Mouse (Mus musculus): Measurements from ENCODE around the gene Hfm1. TPM values are rescaled to one million over a fixed set of nuclear protein-coding genes. Genes with fewer than 3 reads are reported as not detected.

The Hfm1 gene
- not detected in 2 replicates for polyA plus RNA-seq (2012; rRNA removed)

DNA sequence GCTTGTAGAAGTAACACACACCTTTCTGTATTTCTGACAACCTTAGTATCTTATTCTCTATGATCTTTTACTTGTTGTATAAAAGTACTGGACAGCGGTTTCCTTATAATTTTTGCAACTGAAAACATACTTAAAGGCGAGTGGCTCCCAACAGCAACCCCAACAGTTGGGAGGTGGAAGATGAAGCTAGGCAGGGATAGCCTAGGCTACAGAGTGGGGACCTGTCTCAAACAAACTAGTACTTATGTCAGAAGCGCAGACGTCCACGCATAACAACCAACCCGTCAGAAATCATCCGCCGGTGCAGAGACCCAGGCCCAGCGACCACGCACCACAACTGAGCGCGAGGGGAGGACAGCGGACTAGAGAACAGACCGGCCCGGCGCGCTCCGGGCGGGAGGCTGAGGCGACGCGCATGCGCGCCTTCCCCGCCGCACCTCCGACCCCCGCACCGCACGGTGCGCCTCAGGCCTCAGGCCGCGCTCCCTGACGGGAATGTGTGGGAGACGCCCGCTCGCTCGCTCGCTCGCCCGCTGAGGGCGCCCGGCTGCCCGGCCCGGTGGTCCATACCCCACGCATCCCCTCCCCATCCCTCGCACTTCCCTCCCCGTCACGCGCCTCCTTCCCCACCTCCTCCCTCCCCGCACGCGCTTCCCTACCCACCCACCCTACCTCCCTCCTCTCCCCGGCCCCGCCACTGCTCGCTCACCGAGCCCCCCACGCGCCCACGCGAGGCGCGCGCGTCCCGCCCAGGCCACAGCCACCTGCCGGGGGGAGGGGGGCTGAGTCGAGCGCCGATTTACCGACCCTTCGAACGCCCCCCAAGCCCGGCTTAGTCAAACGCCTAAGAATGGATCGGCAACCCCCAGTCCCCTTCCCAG is at the start of gene Hfm1:
Hfm1 (minus strand) TSS at position 834 of the 881 bp plus-strand sequence.
- TF ChIP-seq CTCF (IDR thresholded peaks at IDR 0.05; ENCODE audit: extremely low read depth, insufficient read depth, insufficient read length, insufficient replicate concordance) (no peak), POLR2A (IDR thresholded peaks at IDR 0.05; ENCODE audit: low read depth, low read length) (no peak)
- peaks cover 3% of the 10 kb centered on the region; the same call in 1 of the 2 replicates for H3K27me3 ChIP-seq (ENCODE audit: control insufficient read depth, insufficient read depth, low read length)
- 3% methylated on average over 63 of the region's 76 CpGs for WGBS
- no peaks in the 10 kb centered on the region for H3K36me3 ChIP-seq (ENCODE audit: control insufficient read depth, insufficient read depth, low read length)
- H3K4me3 ChIP-seq (ENCODE audit: extremely low read depth, insufficient read depth, insufficient read length) = peak within 1 kb of the TSS; percentile 56
- peaks cover 3% of the 10 kb centered on the region; the same call in 1 of the 2 replicates for H3K4me1 ChIP-seq (ENCODE audit: control insufficient read depth, insufficient read depth, insufficient read length)
- peak in 1 of 2 experiments; percentile 4 for DNase-seq (ENCODE audit: low read depth in 1 of 2, low spot score in 2 of 2)
- H3K27ac ChIP-seq (ENCODE audit: insufficient read depth, low read length) = no peak within 1 kb of the TSS

DNA sequence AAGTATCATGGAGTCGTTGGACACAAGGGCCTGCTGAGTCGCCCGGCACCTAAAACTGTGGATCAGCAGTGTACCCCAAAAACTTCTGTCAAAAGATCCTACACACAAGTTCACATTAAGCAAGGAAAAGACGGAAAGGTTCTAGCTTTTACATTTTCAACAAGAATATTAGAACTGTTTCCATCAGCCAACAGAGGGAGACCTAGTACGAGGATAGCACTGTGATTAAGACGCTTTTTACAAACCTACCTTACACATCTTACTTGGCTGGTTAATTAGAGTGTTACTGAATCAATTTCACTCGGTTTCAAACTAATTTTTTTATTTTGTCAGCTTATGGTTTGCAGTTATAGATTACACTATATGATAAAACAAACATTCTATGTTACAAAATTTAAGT is 47.8 kb upstream of the Hfm1 start:
- Histone ChIP-seq H3K4me1 (ENCODE audit: control insufficient read depth, insufficient read depth, insufficient read length) (no peaks in the 10 kb centered on the region), H3K27ac (ENCODE audit: insufficient read depth, low read length) (no peak overlapping the region), H3K27me3 (ENCODE audit: control insufficient read depth, insufficient read depth, low read length) (no peaks in the 10 kb centered on the region), H3K4me3 (ENCODE audit: extremely low read depth, insufficient read depth, insufficient read length) (no peak overlapping the region), H3K36me3 (ENCODE audit: control insufficient read depth, insufficient read depth, low read length) (peaks cover 21% of the 10 kb centered on the region)
- 92% methylated on average over 7 of the region's 7 CpGs for WGBS
- TF ChIP-seq POLR2A (IDR thresholded peaks at IDR 0.05; ENCODE audit: low read depth, low read length) = no peak
- TF ChIP-seq CTCF (IDR thresholded peaks at IDR 0.05; ENCODE audit: extremely low read depth, insufficient read depth, insufficient read length, insufficient replicate concordance) = no peak
- DNase-seq (ENCODE audit: low read depth in 1 of 2, low spot score in 2 of 2) = no peak

DNA sequence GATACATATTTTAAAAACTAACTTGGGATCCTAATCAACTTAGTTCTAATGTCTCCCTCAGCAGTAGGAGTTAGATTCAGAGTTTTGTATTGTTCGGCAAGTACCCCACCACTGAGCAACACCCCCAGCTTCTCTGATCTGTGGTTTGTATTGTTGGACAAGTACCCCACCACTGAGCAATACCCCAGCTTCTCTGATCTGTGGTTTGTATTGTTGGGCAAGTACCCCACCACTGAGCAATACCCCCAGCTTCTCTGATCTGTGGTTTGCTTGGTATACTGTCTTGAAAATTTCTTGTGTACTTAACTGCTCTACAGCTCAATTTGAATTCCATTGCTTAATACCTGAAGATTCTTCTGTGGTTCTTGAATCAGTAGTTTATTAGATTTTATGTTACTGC is 41.5 kb upstream of the Hfm1 start:
- Histone ChIP-seq H3K4me3 (ENCODE audit: extremely low read depth, insufficient read depth, insufficient read length) (no peak overlapping the region), H3K4me1 (ENCODE audit: control insufficient read depth, insufficient read depth, insufficient read length) (peaks cover 3% of the 10 kb centered on the region), H3K27me3 (ENCODE audit: control insufficient read depth, insufficient read depth, low read length) (no peaks in the 10 kb centered on the region), H3K27ac (ENCODE audit: insufficient read depth, low read length) (no peak overlapping the region), H3K36me3 (ENCODE audit: control insufficient read depth, insufficient read depth, low read length) (peaks cover 5% of the 10 kb centered on the region; the same call in 1 of the 2 replicates)
- no peak for DNase-seq (ENCODE audit: low read depth in 1 of 2, low spot score in 2 of 2)
- TF ChIP-seq POLR2A (IDR thresholded peaks at IDR 0.05; ENCODE audit: low read depth, low read length) = no peak
- TF ChIP-seq CTCF (IDR thresholded peaks at IDR 0.05; ENCODE audit: extremely low read depth, insufficient read depth, insufficient read length, insufficient replicate concordance) = no peak
- WGBS = 88% methylated on average over 1 of the region's 1 CpGs

DNA sequence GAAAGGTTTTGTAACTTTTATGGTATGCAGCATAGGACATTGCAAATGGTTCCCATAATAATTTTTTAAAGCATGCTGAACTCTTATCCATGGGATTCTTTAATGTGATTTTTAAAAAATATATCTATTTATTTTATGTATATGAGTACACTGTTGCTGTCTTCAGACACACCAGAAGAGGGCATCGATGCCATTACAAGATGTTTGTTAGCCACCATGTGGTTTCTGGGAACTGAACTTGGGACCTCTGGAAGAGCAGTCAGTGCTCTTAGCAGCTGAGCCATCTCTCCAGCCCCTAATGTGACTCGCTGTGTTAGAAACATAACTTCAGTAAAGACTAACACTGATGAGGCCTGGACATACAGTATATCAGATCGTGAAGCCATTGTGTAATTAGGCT is 40.3 kb upstream of the Hfm1 start:
- 91% methylated on average over 3 of the region's 3 CpGs for WGBS
- Histone ChIP-seq H3K27me3 (ENCODE audit: control insufficient read depth, insufficient read depth, low read length) (no peaks in the 10 kb centered on the region), H3K4me3 (ENCODE audit: extremely low read depth, insufficient read depth, insufficient read length) (no peak overlapping the region), H3K36me3 (ENCODE audit: control insufficient read depth, insufficient read depth, low read length) (peaks cover 4% of the 10 kb centered on the region; the same call in 1 of the 2 replicates), H3K27ac (ENCODE audit: insufficient read depth, low read length) (no peak overlapping the region), H3K4me1 (ENCODE audit: control insufficient read depth, insufficient read depth, insufficient read length) (peaks cover 3% of the 10 kb centered on the region)
- DNase-seq (ENCODE audit: low read depth in 1 of 2, low spot score in 2 of 2) = no peak
- TF ChIP-seq POLR2A (IDR thresholded peaks at IDR 0.05; ENCODE audit: low read depth, low read length) (no peak), CTCF (IDR thresholded peaks at IDR 0.05; ENCODE audit: extremely low read depth, insufficient read depth, insufficient read length, insufficient replicate concordance) (no peak)

DNA sequence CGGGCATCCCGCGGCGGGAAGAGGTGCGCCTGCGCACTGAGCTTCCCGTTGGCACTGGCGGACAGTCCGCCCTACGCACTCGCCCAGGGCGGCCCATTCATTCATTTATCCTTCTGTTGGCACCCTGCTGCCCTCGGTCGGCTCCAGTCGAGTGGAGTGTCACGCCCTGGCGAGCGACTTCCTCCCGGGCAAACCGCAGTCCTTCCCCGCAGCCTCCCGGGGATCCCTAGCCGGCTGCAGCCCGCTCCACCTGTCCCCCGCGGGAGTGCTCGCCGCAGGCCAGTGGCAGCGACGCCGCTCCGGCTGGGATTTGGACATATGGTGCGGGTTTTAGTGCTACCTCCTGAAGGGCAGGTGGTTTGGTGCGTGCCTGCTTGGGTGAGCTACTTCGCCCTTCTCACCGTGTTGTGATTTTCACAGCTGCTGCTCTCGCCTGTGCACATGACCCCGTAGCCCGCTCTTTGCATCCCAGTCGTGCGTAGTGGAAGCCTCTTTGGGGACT is 38.4 kb upstream of the Hfm1 start:
- DNase-seq (ENCODE audit: low read depth in 1 of 2, low spot score in 2 of 2) = peak in 1 of 2 experiments; percentile 22
- Histone ChIP-seq H3K27ac (ENCODE audit: insufficient read depth, low read length) (peak overlapping the region; percentile 55), H3K4me1 (ENCODE audit: control insufficient read depth, insufficient read depth, insufficient read length) (peaks cover 3% of the 10 kb centered on the region)

DNA sequence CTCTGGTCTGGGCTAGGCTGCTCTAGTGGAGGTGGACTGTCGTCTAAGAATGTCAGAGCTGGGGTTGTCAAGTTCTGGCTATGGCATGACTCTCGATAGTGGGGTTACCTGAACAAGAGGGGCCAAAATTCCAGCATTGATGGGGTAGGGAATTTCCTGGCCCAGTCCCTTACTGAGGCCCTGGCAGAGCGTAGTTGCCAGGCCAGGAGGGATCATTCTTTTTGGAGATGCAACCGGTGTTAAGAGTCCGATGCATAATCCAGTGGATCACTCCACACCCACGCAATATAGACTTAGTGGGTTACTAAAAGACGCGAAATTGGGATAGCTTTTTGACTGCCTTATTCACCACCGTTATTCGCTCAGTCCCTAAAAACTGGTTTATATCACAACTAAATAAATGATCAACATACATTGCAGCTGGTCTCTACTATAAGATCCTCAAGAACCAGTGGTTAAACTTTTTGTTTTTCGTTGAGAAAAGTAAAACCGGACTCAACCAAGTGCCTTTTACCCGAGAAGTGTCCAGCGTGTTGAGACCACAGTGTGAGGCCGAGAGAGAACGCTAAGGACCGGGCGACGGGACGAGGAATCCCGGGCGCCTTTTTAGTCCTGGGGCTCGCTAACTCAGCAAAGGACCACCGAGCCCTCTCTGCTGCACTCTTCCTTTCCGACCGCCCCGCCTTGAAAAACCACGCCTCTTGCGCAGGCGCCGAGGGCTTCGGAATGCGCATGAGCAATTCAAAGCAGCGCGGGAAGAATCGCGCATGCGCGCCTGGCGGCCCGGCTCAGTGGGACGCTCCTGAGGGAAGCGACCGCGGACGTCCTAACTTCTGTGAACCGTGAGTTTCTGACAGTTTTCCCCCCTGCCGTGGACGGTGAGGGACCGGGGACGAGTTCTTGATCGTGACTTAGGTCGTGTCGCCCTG is 37.7 kb upstream of the Hfm1 start, which contains the start of gene Cdc7:
Cdc7 (plus strand) TSS at position 739 of the 929 bp plus-strand sequence.
- Histone ChIP-seq H3K27me3 (ENCODE audit: control insufficient read depth, insufficient read depth, low read length) (no peaks in the 10 kb centered on the region), H3K36me3 (ENCODE audit: control insufficient read depth, insufficient read depth, low read length) (no peaks in the 10 kb centered on the region), H3K27ac (ENCODE audit: insufficient read depth, low read length) (peak within 1 kb of the TSS; percentile 55), H3K4me1 (ENCODE audit: control insufficient read depth, insufficient read depth, insufficient read length) (peaks cover 3% of the 10 kb centered on the region), H3K4me3 (ENCODE audit: extremely low read depth, insufficient read depth, insufficient read length) (peak within 1 kb of the TSS; percentile 83)
- 8% methylated on average over 54 of the region's 54 CpGs for WGBS
- TF ChIP-seq CTCF (IDR thresholded peaks at IDR 0.05; ENCODE audit: extremely low read depth, insufficient read depth, insufficient read length, insufficient replicate concordance) (no peak), POLR2A (IDR thresholded peaks at IDR 0.05; ENCODE audit: low read depth, low read length) (no peak)
- peak; percentile 76 to 91 for DNase-seq (ENCODE audit: low read depth in 1 of 2, low spot score in 2 of 2)

More for the DNA sequence above, 38.4 kb upstream of the Hfm1 start:
- WGBS = under 1% methylated on average over 41 of the region's 41 CpGs
- H3K4me3 ChIP-seq (ENCODE audit: extremely low read depth, insufficient read depth, insufficient read length) = peak overlapping the region; percentile 83
- no peak for TF ChIP-seq POLR2A (IDR thresholded peaks at IDR 0.05; ENCODE audit: low read depth, low read length)
- TF ChIP-seq CTCF (IDR thresholded peaks at IDR 0.05; ENCODE audit: extremely low read depth, insufficient read depth, insufficient read length, insufficient replicate concordance) = no peak
- peaks cover 2% of the 10 kb centered on the region; the same call in 1 of the 2 replicates for H3K36me3 ChIP-seq (ENCODE audit: control insufficient read depth, insufficient read depth, low read length)
- H3K27me3 ChIP-seq (ENCODE audit: control insufficient read depth, insufficient read depth, low read length) = no peaks in the 10 kb centered on the region

All from spleen, adult 2 months (tissue).